Mouse (Mus musculus) spleen, postnatal 10 days (tissue): Measurements from ENCODE around the gene Dtnb.
A peak's percentile ranks its signal among the peaks of the same experiment; 100 is the strongest.

ENCODE experiments used
- DNase-seq, 2 experiments: peaks; one replicate each; pipeline ENCODE4 v3.0.0; 2021 to 2022; ENCODE audit warnings: low spot score in 2 of 2

The Dtnb gene

GRCm38 (mm10) chr12:3773643-3774042 is 201.5 kb downstream of the Dtnb start:
- DNase-seq = no peak

DNA sequence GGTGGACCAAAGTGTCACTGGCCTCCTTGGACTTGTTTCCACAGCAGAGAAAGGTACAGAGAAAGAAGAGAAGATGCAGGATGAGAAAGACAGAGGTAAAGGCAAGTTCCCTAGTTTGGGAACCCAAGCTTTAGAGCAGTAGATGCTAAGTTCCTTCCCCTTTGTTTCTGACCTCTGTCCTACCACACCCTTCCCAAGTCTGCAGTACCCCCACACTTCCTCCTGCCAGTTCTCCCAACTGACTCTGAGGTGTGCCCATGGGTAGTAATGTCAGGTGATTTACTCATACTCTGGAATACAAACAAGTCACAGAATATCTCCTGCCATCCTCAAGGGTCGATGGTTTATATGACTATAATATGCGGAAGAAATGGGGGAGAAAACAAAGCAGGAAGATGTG is 203.8 kb downstream of the Dtnb start:
- no peak for DNase-seq

GRCm38 (mm10) chr12:3777682-3778081 is 205.5 kb downstream of the Dtnb start:
- DNase-seq = no peak

- no peak for DNase-seq
These were observed 206.1 kb downstream of the Dtnb start for GRCm38 (mm10) chr12:3778286-3778685.

DNA sequence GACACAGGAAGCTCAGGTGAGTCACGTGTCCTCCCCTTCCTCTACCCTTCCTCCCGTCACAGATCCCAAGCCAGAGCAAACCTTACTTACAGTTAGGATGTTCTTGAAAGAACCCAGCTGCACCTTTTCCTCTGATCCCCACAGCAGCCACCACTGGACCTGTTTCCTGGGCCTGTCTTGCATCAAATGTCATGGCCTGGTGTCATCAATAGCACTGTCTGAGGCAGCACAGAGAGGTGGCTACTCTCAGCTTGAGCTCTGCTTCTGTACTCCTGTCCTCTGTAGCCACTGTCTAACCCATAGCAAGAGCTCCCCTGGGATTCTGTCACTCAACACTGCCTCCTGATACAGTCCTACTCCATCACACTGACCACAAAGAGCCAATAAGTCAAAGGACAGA is 207.5 kb downstream of the Dtnb start:
- DNase-seq = no peak

- peak; percentile 32 to 74 for DNase-seq
These were observed 208.3 kb downstream of the Dtnb start for GRCm38 (mm10) chr12:3780405-3780891.

GRCm38 (mm10) chr12:3780931-3781471 is 208.8 kb downstream of the Dtnb start:
- peak; percentile 26 to 34 for DNase-seq

DNA sequence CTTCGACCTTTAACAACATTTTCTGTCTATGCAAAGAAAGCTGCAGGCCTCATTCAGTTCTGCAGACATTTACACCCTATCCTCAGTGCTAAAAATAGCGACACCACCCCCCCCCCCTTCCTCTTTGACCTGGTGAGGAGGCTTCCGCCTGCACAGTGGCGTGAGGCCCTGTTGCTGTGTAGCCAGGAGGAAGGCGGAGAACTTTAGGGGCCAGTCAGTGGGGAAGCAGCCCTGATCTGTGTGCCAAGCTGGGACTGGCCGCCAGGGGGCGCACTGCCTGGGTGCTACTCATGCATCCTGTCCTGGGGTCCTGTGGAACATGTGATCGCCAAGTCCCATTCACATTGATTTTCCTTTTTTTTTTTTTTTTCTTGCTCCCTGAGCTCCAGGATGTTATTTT is 209.3 kb downstream of the Dtnb start:
- DNase-seq = peak; percentile 77 to 92

- DNase-seq = no peak
These were observed 211.1 kb downstream of the Dtnb start for GRCm38 (mm10) chr12:3783196-3783825.

- DNase-seq = no peak
These were observed 212.1 kb downstream of the Dtnb start for GRCm38 (mm10) chr12:3784258-3784657.

DNA sequence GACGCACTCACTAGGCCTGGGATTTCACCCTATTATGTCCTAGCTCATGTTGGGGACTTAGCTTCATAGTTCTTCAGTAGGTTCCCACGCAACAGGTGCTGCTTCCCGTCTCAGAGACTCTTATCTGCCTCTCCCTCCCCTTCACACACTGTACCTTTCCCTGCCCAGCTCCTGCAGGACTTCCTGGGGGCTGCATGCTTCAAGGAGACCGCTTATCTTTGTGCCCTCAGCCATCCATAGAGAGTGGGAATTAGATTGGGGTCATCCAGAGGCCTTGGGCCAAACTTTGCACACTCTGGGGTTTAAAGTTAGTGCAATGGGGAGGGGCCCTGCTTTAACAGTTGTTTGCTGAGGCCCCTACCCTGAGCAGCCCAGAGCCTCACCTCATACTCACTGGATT is 212.5 kb downstream of the Dtnb start:
- DNase-seq = no peak

DNA sequence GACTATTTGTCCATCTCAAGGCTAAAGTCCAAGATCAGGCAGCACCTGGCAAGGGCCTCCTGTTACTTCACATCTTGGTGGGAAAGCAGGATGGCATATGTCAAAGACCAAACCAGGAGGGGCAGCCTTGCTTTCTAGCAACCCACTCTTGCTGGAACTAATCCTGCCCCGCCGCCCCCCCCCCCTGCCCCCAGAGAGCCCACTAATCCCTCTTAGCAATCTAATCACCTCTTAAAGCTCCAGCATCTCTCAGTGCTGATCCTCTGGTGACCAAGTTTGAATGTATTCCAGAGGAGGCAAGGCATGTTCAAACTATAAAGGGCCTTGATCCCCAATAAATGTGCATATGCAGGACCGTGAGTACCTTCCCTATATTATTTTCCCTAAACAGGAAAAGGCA is 214.9 kb downstream of the Dtnb start:
- no peak for DNase-seq

DNA sequence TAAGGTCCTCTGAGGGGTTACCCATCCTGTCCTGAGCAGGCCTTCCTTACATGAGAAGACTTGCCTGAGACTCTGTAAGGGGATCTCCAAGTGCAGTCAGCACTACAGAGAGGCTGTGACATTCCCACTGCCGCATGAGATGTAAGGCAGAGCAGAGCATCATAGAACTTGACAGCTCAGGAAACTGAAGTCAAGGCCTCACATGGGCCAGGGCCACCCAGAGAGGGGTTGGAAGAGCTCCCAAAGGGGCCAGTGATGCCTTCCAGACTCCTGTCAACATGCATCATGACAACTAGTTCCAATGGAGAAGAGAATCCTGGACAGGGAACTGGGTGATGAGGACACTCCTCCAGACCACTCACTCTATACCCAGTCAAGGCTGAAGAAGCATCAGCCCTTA is 215.4 kb downstream of the Dtnb start:
- no peak for DNase-seq

DNA sequence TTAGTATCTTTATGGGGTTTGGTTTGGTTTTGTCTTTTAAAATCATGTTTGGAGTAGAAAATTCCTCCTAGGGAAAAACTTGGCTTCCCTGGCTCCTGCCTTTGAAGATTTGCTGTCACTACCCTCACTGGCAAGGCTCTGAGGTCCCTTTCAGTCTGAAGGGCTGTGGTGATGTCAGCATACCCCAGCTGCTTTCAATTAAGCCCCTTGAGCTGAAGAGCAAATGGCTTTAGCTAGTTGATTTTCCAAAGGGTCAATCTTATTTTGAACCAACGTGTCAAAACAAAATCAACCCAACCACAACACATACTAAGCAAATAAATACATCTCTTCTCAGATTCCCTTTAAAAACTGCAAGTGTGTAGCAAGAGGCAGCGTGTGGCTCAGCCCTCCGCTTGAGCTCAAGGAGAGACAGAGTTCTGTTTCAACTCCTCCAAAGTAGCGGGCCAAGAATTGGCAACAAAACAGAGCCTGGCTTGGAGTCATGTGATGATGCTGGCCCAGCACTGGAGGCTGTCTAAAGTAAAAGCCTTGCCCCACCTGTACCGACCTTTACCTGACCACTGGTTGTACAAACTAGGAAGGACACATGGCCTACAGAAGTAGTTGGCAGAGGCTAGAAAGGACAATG is 216.4 kb downstream of the Dtnb start:
- DNase-seq = no peak

GRCm38 (mm10) chr12:3789626-3790185 is 217.5 kb downstream of the Dtnb start:
- no peak for DNase-seq

DNA sequence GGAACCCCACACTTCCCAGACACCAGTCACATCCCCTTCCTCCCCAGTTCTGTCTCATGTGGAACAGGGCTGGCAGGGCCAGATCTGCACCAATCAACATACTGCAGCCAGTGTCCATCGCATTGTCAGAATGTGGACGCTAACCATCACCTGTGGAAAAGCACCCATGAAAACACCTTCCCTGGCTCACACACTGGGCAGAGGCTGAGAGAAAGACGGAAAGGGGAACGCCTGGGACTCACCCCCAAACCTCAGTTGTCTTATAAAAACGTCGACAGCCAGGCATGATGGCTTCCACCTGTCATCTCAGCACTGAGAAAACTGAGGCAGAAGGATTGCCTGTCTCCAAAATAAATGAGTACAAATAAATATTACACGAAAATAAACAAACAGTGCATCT is 219.1 kb downstream of the Dtnb start:
- no peak for DNase-seq

DNA sequence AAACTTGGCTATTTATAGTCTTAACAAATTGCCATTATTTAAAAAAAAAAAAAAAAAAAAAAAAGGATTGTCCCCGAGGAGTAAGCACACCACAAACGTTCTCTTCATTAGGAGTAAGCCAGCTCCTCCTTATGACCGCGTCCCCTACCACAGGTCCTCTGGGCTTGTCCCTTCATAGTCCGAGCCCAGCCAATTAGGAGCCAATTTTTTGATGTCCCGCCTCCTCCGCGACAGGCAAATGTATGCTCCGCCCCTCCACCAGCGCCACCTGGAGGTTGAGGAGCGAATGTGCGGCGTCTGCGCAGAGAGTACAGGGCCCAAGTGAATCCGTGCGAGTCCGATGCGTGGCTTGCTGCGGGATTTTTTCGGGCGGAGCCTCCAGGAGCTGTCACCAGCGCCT is 219.6 kb downstream of the Dtnb start:
- DNase-seq = peak; percentile 87 to 94

- DNase-seq = no peak
These were observed 220.1 kb downstream of the Dtnb start for GRCm38 (mm10) chr12:3792248-3792647.

- no peak for DNase-seq
These were observed 223.4 kb downstream of the Dtnb start for GRCm38 (mm10) chr12:3795569-3795968.

DNA sequence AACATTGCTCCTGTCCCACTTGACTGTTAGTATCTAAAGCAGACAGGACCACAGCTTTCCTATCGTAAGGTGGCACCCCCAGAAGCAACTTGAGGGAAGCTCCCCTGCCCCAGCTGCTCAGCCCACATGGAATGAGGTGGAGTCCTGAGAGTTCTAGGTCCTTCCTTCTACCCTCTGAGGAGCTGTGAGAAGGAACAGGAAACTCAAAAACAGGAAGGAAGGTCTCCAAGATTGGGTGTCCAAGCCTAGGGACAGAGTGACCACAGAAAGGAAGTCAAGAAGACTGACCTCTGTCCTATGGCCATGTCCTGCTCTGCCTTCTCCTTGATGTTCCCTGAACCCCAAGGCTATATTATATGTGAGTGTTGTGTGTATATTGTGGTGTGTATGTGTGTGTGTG is 227.4 kb downstream of the Dtnb start:
- DNase-seq = no peak

DNA sequence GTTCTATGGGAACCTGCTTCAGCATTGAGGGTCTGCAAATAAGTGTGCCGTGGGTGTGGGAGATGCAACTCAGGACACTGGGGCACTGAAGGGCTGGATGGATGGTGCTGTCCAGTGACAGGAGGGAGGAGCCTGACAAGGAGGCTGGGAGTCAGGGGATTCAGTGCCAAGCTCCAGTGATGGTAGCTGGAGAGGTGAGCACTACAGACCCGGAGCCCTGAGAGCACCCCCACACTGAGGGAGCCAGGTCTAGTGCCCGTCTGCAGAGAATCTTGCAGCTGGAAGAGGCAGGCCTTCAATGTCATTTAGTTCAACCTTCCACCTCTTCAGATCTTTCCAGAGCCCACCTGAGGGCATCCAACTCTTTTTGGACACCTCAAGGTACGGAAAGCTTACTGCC is 233.7 kb downstream of the Dtnb start, which contains the start of gene Dnmt3a:
Gene Dnmt3a, plus strand, starts transcription at position 156 of the 400 bp plus-strand sequence.
- no peak for DNase-seq

DNA sequence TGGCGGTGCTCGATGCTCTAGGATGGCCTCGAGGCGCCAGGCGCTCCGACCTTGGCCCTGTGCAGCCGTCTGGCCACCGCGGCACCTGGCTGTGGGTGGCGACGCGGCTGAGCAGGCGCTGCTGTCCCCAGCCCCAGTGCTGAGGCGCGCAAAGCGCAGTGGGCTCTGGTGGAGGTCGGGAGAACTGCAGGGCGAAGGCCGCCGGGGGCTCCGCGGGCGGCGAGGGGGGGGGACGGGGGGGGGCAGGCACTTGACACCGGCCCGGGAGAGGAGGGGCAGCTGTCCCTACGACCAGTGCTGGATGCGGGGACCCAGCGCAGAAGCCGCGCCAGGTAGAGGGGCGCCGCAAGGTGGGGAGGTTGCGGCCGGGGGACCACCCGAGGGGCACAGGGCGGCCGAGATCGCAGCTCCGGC is 234.1 kb downstream of the Dtnb start:
- DNase-seq = peak; percentile 53 to 85
